Mouse (Mus musculus): ENCODE results near the gene Stard13. TPM values are rescaled to one million over a fixed set of nuclear protein-coding genes. Genes with fewer than 3 reads are reported as not detected.

The Stard13 gene
- polyA plus RNA-seq, 1 experiment: 7.1 TPM

DNA sequence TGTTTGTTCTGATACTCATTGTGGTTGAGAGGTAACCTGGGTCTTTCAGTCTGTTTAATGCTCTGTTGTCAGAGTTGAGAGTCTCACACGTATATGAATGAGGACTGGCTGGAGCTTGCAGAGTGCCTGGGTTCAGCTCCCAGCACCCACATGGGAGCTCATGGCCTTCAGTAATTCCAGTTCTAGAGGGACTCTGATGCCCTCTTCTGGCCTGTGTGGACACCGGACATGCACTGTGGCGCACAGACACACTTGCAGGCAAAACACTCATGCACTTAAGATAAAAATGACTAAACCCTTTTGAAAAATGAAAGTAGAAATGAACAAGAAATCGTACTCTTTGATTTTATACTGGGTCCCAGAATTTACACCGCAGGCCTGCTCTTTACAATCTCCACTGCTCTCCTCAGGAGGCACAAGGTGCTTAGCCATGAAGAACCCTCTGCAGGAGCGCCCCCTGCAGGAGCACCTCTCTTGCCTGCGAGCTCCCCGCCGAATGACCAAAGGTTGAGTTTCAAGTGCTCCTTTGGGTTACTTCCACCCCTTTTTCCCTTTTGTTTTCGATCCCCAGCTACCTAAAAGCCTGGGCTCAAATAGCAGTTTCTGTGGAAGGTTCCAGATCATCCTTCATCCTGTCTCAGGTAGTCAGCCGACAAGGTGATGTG is 178.1 kb downstream of the Stard13 start:
- H3K36me3 ChIP-seq (ENCODE audit: control insufficient read depth, insufficient read depth, low read length, poor library complexity, severe bottlenecking): no peaks in the 10 kb centered on the region
- H3K9ac ChIP-seq (ENCODE audit: low read depth, poor library complexity, severe bottlenecking): no peak overlapping the region
- TF ChIP-seq POLR2A (IDR thresholded peaks at IDR 0.05; ENCODE audit: insufficient read depth, low read length) (no peak), EP300 (IDR thresholded peaks at IDR 0.05; ENCODE audit: insufficient read depth, low read depth, low read length) (no peak), CTCF (IDR thresholded peaks at IDR 0.05; ENCODE audit: low read depth, low read length) (peak; percentile 43)
- H3K4me1 ChIP-seq (ENCODE audit: control insufficient read depth, insufficient read depth, low read length): peaks cover 2% of the 10 kb centered on the region
- no peaks in the 10 kb centered on the region for H3K27me3 ChIP-seq (ENCODE audit: control insufficient read depth, insufficient read depth, low read length, poor library complexity, severe bottlenecking)
- 0 out of 2 replicates have a peak, but pooled peaks cover 2% of the 10 kb centered on the region for H3K9me3 ChIP-seq (replicated peaks; ENCODE audit: control insufficient read depth, insufficient read depth, low read length, poor library complexity, severe bottlenecking)
- H3K4me3 ChIP-seq (ENCODE audit: low read depth, low read length): no peak overlapping the region
- no peak overlapping the region for H3K27ac ChIP-seq (ENCODE audit: insufficient read depth, low read length)

DNA sequence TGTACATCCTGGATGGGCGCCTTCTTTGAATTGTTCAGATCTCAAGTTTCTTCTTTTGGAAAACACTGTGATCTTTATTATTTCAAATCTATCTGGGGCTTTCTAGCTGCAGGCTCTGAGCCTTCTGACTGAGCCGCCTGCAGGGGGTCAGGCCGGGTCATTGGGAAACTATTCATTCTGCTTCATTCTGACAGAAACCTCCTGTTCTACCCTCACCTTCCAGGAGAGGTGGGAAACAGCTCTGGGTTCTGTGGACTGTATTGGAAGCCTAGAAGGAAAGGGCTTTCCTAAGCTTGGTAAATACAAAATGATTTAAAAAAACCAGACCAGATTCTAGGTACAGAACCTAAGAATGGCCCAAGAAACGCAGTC is 178.9 kb downstream of the Stard13 start:
- Histone ChIP-seq H3K27ac (ENCODE audit: insufficient read depth, low read length) (peak overlapping the region; percentile 25; the same call in 1 of the 2 replicates), H3K36me3 (ENCODE audit: control insufficient read depth, insufficient read depth, low read length, poor library complexity, severe bottlenecking) (no peaks in the 10 kb centered on the region), H3K27me3 (ENCODE audit: control insufficient read depth, insufficient read depth, low read length, poor library complexity, severe bottlenecking) (no peaks in the 10 kb centered on the region), H3K9ac (ENCODE audit: low read depth, poor library complexity, severe bottlenecking) (no peak overlapping the region), H3K4me1 (ENCODE audit: control insufficient read depth, insufficient read depth, low read length) (peaks cover 2% of the 10 kb centered on the region), H3K4me3 (ENCODE audit: low read depth, low read length) (no peak overlapping the region), H3K9me3 (replicated peaks; ENCODE audit: control insufficient read depth, insufficient read depth, low read length, poor library complexity, severe bottlenecking) (0 out of 2 replicates have a peak, but pooled peaks cover 2% of the 10 kb centered on the region)
- TF ChIP-seq EP300 (IDR thresholded peaks at IDR 0.05; ENCODE audit: insufficient read depth, low read depth, low read length): no peak
- TF ChIP-seq POLR2A (IDR thresholded peaks at IDR 0.05; ENCODE audit: insufficient read depth, low read length): no peak
- TF ChIP-seq CTCF (IDR thresholded peaks at IDR 0.05; ENCODE audit: low read depth, low read length): no peak

- Histone ChIP-seq H3K27ac (ENCODE audit: insufficient read depth, low read length) (peak overlapping the region; percentile 48), H3K4me1 (ENCODE audit: control insufficient read depth, insufficient read depth, low read length) (peaks cover 2% of the 10 kb centered on the region)
These were observed 179.4 kb downstream of the Stard13 start for GRCm38 (mm10) chr5:151054100-151054742.

GRCm38 (mm10) chr5:151053190-151053589 is 180.4 kb downstream of the Stard13 start:
- no peaks in the 10 kb centered on the region for H3K36me3 ChIP-seq (ENCODE audit: control insufficient read depth, insufficient read depth, low read length, poor library complexity, severe bottlenecking)
- no peak overlapping the region for H3K9ac ChIP-seq (ENCODE audit: low read depth, poor library complexity, severe bottlenecking)
- H3K9me3 ChIP-seq (replicated peaks; ENCODE audit: control insufficient read depth, insufficient read depth, low read length, poor library complexity, severe bottlenecking): 0 out of 2 replicates have a peak, but pooled peaks cover 2% of the 10 kb centered on the region
- TF ChIP-seq EP300 (IDR thresholded peaks at IDR 0.05; ENCODE audit: insufficient read depth, low read depth, low read length) (no peak), POLR2A (IDR thresholded peaks at IDR 0.05; ENCODE audit: insufficient read depth, low read length) (no peak), CTCF (IDR thresholded peaks at IDR 0.05; ENCODE audit: low read depth, low read length) (no peak)
- no peak overlapping the region for H3K27ac ChIP-seq (ENCODE audit: insufficient read depth, low read length)
- H3K4me3 ChIP-seq (ENCODE audit: low read depth, low read length): no peak overlapping the region
- H3K4me1 ChIP-seq (ENCODE audit: control insufficient read depth, insufficient read depth, low read length): peaks cover 2% of the 10 kb centered on the region
- no peaks in the 10 kb centered on the region for H3K27me3 ChIP-seq (ENCODE audit: control insufficient read depth, insufficient read depth, low read length, poor library complexity, severe bottlenecking)

More at GRCm38 (mm10) chr5:151054100-151054742, 179.4 kb downstream of the Stard13 start:
- TF ChIP-seq EP300 (IDR thresholded peaks at IDR 0.05; ENCODE audit: insufficient read depth, low read depth, low read length) (peak; percentile 58; the same call in 1 of the 2 replicates), POLR2A (IDR thresholded peaks at IDR 0.05; ENCODE audit: insufficient read depth, low read length) (no peak)
- Histone ChIP-seq H3K4me3 (ENCODE audit: low read depth, low read length) (no peak overlapping the region), H3K9me3 (replicated peaks; ENCODE audit: control insufficient read depth, insufficient read depth, low read length, poor library complexity, severe bottlenecking) (0 out of 2 replicates have a peak, but pooled peaks cover 2% of the 10 kb centered on the region), H3K36me3 (ENCODE audit: control insufficient read depth, insufficient read depth, low read length, poor library complexity, severe bottlenecking) (no peaks in the 10 kb centered on the region), H3K9ac (ENCODE audit: low read depth, poor library complexity, severe bottlenecking) (no peak overlapping the region), H3K27me3 (ENCODE audit: control insufficient read depth, insufficient read depth, low read length, poor library complexity, severe bottlenecking) (no peaks in the 10 kb centered on the region)

- Histone ChIP-seq H3K9ac (ENCODE audit: low read depth, poor library complexity, severe bottlenecking) (no peak overlapping the region), H3K36me3 (ENCODE audit: control insufficient read depth, insufficient read depth, low read length, poor library complexity, severe bottlenecking) (no peaks in the 10 kb centered on the region), H3K27me3 (ENCODE audit: control insufficient read depth, insufficient read depth, low read length, poor library complexity, severe bottlenecking) (no peaks in the 10 kb centered on the region), H3K9me3 (replicated peaks; ENCODE audit: control insufficient read depth, insufficient read depth, low read length, poor library complexity, severe bottlenecking) (0 out of 2 replicates have a peak, but pooled peaks cover 2% of the 10 kb centered on the region), H3K4me1 (ENCODE audit: control insufficient read depth, insufficient read depth, low read length) (peaks cover 2% of the 10 kb centered on the region), H3K4me3 (ENCODE audit: low read depth, low read length) (no peak overlapping the region), H3K27ac (ENCODE audit: insufficient read depth, low read length) (no peak overlapping the region)
- TF ChIP-seq CTCF (IDR thresholded peaks at IDR 0.05; ENCODE audit: low read depth, low read length) (no peak), EP300 (IDR thresholded peaks at IDR 0.05; ENCODE audit: insufficient read depth, low read depth, low read length) (no peak), POLR2A (IDR thresholded peaks at IDR 0.05; ENCODE audit: insufficient read depth, low read length) (no peak)
These were observed 181.3 kb downstream of the Stard13 start for GRCm38 (mm10) chr5:151052331-151052730.

DNA sequence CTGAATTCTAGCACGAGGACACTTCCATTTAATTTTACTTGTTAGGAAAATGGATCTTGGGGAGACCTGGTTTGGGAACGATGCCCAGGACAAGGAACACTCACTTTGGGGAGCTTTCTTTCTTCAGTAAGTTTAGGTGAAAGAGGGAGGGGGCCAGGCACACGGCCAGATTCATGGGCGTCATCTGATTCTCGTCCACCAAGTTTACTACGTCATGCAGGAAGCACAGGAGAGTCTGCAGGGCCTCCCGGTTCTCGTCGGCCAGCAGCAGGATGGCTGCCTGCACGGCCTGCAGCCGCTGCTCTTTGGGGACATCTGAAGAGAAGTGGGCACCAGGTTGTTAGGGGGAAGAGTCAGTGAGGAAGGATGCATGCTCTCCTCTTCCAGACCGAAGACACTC is 186.1 kb downstream of the Stard13 start:
- H3K27ac ChIP-seq (ENCODE audit: insufficient read depth, low read length): no peak overlapping the region
- H3K9me3 ChIP-seq (replicated peaks; ENCODE audit: control insufficient read depth, insufficient read depth, low read length, poor library complexity, severe bottlenecking): 0 out of 2 replicates have a peak, but pooled peaks cover 2% of the 10 kb centered on the region
- no peak overlapping the region for H3K9ac ChIP-seq (ENCODE audit: low read depth, poor library complexity, severe bottlenecking)
- no peaks in the 10 kb centered on the region for H3K27me3 ChIP-seq (ENCODE audit: control insufficient read depth, insufficient read depth, low read length, poor library complexity, severe bottlenecking)
- H3K4me1 ChIP-seq (ENCODE audit: control insufficient read depth, insufficient read depth, low read length): peaks cover 5% of the 10 kb centered on the region
- TF ChIP-seq POLR2A (IDR thresholded peaks at IDR 0.05; ENCODE audit: insufficient read depth, low read length): no peak
- no peak for TF ChIP-seq EP300 (IDR thresholded peaks at IDR 0.05; ENCODE audit: insufficient read depth, low read depth, low read length)
- no peak for TF ChIP-seq CTCF (IDR thresholded peaks at IDR 0.05; ENCODE audit: low read depth, low read length)
- no peaks in the 10 kb centered on the region for H3K36me3 ChIP-seq (ENCODE audit: control insufficient read depth, insufficient read depth, low read length, poor library complexity, severe bottlenecking)
- H3K4me3 ChIP-seq (ENCODE audit: low read depth, low read length): no peak overlapping the region
